Mouse (Mus musculus) liver, embryonic 11.5 days (tissue): ENCODE data around the gene Tob1. TPM values are rescaled to one million over a fixed set of nuclear protein-coding genes. Genes with fewer than 3 reads are reported as not detected.

Source experiments
- ATAC-seq: fragments of 200-750 bp; cut with Nextera tagmentation; replicated peaks from 2 replicates; pipeline ENCODE4 v1.8.0; 2017; ENCODE audit warnings: moderate number of reproducible peaks, mild to moderate bottlenecking, moderate TSS enrichment, moderate library complexity; ENCODE audit not compliant: low FRiP score
- DNase-seq: peaks from one replicate; pipeline ENCODE4 v3.0.0-alpha.2; 2017; ENCODE audit warnings: low spot score
- H3K27ac ChIP-seq: fragments of 300-500 bp; sonication (generic); 2 replicates; pipeline ENCODE4 v1.5.1; 2014; ENCODE audit warnings: mild to moderate bottlenecking, low read depth, low read length, control low read depth
- H3K27me3 ChIP-seq: fragments of 300-500 bp; sonication (generic); replicated peaks from 2 replicates; pipeline ENCODE4 v1.6.1; 2014; ENCODE audit warnings: low read length, mixed read lengths; ENCODE audit not compliant: control insufficient read depth, insufficient read depth
- H3K36me3 ChIP-seq: fragments of 300-500 bp; sonication (generic); 2 replicates; pipeline ENCODE4 v1.6.1; 2014; ENCODE audit warnings: mild to moderate bottlenecking, low read length, moderate library complexity, mixed read lengths; ENCODE audit not compliant: control insufficient read depth, insufficient read depth
- H3K4me1 ChIP-seq: fragments of 300-500 bp; sonication (generic); replicated peaks from 2 replicates; pipeline ENCODE4 v1.6.1; 2014; ENCODE audit warnings: low read length, mixed read lengths; ENCODE audit not compliant: control insufficient read depth, insufficient read depth
- H3K4me2 ChIP-seq: fragments of 300-500 bp; sonication (generic); 2 replicates; pipeline ENCODE4 v1.6.1; 2014; ENCODE audit warnings: mild to moderate bottlenecking, control low read depth, moderate library complexity
- H3K4me3 ChIP-seq: fragments of 300-500 bp; sonication (generic); 2 replicates; pipeline ENCODE4 v1.5.1; 2014; ENCODE audit warnings: low read depth, low read length, control low read depth
- H3K9ac ChIP-seq: fragments of 300-500 bp; sonication (generic); 2 replicates; pipeline ENCODE4 v1.6.1; 2014; ENCODE audit warnings: low read depth, low read length, control low read depth
- H3K9me3 ChIP-seq: fragments of 300-500 bp; sonication (generic); 2 replicates; pipeline ENCODE4 v1.6.1; 2016; ENCODE audit warnings: low read length, inconsistent platforms, mixed read lengths; ENCODE audit not compliant: control insufficient read depth
- WGBS: fragments of 180-500 bp; shearing (Covaris S2); extraction: QIAGEN DNeasy Blood & Tissue Kit; methylation state at CpG from one replicate; pipeline ENCODE4 v1.1.7; 2014; 5-methylcytosine and 5-hydroxymethylcytosine counted together
- polyA plus RNA-seq: library from polyadenylated mRNA; unstranded; fragments of >200 nt; fragmentation: Nextera tagmentation; extraction: Ambion mirVana; gene quantifications from 2 replicates; pipeline ENCODE4 v1.2.1, GENCODE M21; 2014

Gene Tob1
- polyA plus RNA-seq, result 18.4 and 18.6 TPM in 2 replicates

DNA sequence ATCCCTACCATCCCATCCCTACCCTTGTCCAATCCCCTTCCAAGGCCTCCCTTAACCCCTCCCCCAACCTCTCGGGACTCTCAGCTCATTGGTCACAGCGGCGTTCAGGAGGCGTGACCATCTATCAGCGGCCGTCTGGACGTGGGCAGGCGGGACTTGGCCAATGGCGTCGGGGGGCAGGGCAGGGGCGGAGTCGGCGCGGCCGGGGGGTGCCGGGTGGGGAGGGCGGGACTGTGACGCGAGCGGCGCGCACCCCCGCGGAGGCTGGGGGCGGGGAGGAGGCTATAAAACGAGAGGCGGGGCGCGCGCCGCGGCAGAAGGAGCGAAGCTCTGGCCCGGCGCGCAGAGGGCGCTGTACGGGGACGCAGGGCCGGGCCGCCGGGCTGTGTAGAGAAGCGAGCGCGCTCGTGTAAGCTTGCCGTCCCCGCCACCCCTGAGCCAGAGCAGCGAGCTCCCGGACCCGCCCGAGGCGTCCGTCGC, at the start of gene Tob1:
Gene Tob1 (plus strand): TSS at position 331 of the 480 bp plus-strand sequence.
- Histone ChIP-seq H3K4me1 (no peaks in the 10 kb centered on the region; the same call in 1 of the 2 replicates), H3K4me3 (peak within 1 kb of the TSS; percentile 95), H3K4me2 (peak within 1 kb of the TSS; percentile 99), H3K27ac (peak within 1 kb of the TSS; percentile 99), H3K27me3 (no peaks in the 10 kb centered on the region), H3K36me3 (peaks cover 9% of the 10 kb centered on the region; the same call in 1 of the 2 replicates), H3K9ac (peak within 1 kb of the TSS; percentile 95), H3K9me3 (no peaks in the 10 kb centered on the region)
- peak; percentile 98 for DNase-seq
- peak; percentile 93 for ATAC-seq
- WGBS, result 0% methylated on average over 36 of the region's 55 CpGs

DNA sequence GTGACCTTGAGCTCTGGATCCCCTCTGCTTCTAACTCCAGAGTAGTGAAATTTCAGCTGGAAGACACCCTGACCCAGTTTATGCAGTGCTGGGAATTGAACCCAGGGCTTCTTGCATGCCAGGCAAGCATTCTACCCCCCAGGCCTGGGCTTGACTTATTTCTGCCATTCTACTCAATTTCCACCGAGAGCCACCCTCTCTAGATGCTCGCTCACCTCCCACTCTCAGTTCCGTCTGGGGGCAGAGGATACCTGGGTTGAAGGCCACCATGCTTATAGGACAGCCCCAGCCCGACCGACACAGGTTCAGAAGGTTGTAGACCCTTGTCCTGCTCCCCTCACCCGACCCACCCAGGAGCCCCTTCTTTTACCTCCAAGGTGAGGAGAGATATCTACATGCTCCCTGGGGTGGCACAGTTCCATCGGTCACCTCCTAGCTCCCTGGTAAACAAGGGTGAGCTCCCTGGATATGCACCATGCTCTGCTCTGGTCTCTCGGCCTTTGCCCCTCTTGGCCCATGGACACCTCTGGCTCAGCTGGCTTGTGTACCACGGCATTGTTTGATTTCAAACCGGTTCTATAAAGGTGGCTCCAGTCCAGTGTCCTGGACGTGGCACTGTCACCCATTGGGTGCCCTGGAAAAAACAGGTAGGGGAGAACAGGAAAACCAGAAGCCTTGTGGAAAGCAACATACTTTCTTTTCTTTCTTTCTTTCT, 49.2 kb upstream of the Tob1 start:
- H3K4me1 ChIP-seq, result peaks cover 10% of the 10 kb centered on the region
- 75% methylated on average over 11 of the region's 11 CpGs for WGBS
- H3K4me2 ChIP-seq, result no peak overlapping the region
- no peak overlapping the region for H3K9ac ChIP-seq
- H3K9me3 ChIP-seq, result no peaks in the 10 kb centered on the region
- no peak for DNase-seq
- H3K27ac ChIP-seq, result no peak overlapping the region
- H3K36me3 ChIP-seq, result no peaks in the 10 kb centered on the region
- ATAC-seq, result no peak
- H3K4me3 ChIP-seq, result no peak overlapping the region
- peaks cover 10% of the 10 kb centered on the region for H3K27me3 ChIP-seq

DNA sequence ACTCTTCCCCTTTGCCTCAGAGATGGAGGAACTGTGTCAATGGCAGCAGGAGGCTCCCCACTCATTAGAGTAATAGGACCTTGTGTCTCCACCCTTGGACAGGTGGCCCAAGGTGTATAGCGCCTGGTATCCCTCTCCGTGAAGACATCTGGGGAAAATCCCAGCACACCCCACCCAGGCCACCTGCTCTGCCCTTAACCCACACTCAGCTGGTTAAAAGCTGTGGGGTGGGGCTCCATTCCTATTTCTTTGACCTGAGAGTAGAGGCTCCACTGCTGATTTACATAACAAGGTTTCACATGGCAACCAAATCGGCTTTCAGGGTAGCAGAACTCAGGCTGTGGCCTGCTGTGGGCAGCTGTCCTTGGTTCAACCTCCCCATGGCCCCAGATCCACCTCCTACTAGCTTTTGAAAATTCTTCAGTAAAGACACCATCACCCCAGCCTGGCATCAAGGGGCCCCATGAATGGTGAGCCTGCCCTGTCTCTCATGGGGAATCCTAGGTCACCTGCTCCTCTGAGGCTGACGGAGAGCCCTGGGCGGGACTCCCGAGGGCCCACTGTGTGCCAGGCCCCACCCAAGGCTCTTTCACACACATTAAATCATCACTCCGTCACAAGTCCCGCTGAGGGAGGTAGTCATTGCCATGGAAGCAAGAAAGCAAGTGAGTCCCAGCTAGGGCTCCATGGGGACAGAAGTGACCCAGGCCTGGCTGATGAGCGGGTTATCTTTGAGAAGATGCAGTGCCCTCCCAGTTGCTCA, 48.1 kb upstream of the Tob1 start:
- H3K9me3 ChIP-seq, result no peaks in the 10 kb centered on the region
- H3K27me3 ChIP-seq, result peaks cover 4% of the 10 kb centered on the region; the same call in 1 of the 2 replicates
- no peak overlapping the region for H3K9ac ChIP-seq
- WGBS, result 79% methylated on average over 9 of the region's 9 CpGs
- H3K36me3 ChIP-seq, result no peaks in the 10 kb centered on the region
- ATAC-seq (no peak), DNase-seq (no peak)
- H3K4me3 ChIP-seq, result no peak overlapping the region
- no peak overlapping the region for H3K27ac ChIP-seq
- H3K4me1 ChIP-seq, result peaks cover 10% of the 10 kb centered on the region
- H3K4me2 ChIP-seq, result no peak overlapping the region

DNA sequence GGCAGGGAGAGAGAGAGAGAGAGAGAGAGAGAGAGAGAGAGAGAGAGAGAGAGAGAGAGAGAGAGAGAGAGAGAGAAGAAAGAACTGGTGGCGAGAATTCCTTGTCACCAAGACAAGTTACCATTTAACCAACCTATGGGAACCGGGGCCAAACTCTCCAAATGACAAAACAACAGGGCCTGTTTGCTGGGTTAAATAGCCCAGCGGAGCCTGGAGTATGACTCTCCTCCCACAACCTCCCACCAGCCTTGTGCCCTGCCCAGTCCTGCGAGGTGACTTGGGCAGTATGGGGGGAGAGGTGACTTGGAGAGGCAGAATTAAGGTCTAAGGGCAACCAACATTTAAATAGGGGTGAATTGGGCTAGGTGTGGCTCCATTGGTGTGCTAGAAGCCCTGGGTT, 45.5 kb upstream of the Tob1 start:
- DNase-seq (no peak), ATAC-seq (no peak)
- Histone ChIP-seq H3K4me3 (no peak overlapping the region), H3K27me3 (no peaks in the 10 kb centered on the region; the same call in none of the 2 replicates), H3K4me1 (peaks cover 10% of the 10 kb centered on the region), H3K27ac (no peak overlapping the region), H3K9me3 (no peaks in the 10 kb centered on the region), H3K9ac (no peak overlapping the region), H3K4me2 (no peak overlapping the region), H3K36me3 (no peaks in the 10 kb centered on the region)
- WGBS, result 74% methylated on average over 4 of the region's 4 CpGs

DNA sequence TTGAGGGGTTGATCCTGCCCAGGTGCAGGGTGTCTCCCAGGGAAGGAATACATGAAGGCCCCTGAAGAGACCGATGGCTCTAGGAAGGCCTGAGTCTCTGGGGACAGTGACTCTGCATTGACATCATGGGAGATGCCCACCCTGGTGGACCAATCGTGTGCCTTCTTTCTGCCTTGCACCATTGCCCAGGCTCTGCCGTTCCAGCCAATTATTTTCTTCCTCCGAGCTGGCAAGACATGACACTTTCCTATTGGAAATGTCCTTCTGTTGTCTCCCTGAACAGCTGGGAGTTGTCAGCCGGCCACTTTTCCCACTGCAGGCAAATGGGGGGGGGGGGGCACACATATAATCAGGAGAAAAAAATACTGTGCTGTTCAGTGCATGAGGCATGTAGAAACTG, 43.0 kb upstream of the Tob1 start:
- DNase-seq, result no peak

DNA sequence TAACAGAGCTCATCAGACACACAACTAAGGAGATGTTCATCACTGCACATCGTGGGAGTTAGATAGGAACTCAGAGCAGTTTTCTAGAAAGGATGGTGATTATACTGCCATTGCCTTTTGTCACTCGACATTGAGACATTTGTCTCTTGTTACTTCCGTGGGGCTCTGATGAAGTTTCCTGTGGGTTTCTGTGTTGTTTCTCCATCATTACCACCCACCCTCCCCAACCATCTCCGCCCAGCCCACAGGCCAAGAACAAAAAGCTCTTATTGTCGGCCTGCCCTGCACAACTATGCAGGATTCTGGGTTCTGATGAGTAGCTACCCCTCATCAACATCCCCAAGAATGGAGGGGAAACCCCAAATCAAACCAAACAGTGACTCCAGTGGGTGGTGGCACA, 41.7 kb upstream of the Tob1 start:
- WGBS, result 52% methylated on average over 5 of the region's 5 CpGs
- ATAC-seq, result no peak
- no peak overlapping the region for H3K9ac ChIP-seq

More for the DNA sequence above, 43.0 kb upstream of the Tob1 start:
- WGBS, result 71% methylated on average over 5 of the region's 5 CpGs
- H3K27me3 ChIP-seq, result peaks cover 2% of the 10 kb centered on the region; the same call in 1 of the 2 replicates
- H3K27ac ChIP-seq, result no peak overlapping the region
- H3K4me2 ChIP-seq, result no peak overlapping the region
- H3K9me3 ChIP-seq, result no peaks in the 10 kb centered on the region
- no peak for ATAC-seq
- no peaks in the 10 kb centered on the region for H3K36me3 ChIP-seq
- no peak overlapping the region for H3K9ac ChIP-seq
- H3K4me1 ChIP-seq, result peaks cover 6% of the 10 kb centered on the region; the same call in 1 of the 2 replicates
- no peak overlapping the region for H3K4me3 ChIP-seq

DNA sequence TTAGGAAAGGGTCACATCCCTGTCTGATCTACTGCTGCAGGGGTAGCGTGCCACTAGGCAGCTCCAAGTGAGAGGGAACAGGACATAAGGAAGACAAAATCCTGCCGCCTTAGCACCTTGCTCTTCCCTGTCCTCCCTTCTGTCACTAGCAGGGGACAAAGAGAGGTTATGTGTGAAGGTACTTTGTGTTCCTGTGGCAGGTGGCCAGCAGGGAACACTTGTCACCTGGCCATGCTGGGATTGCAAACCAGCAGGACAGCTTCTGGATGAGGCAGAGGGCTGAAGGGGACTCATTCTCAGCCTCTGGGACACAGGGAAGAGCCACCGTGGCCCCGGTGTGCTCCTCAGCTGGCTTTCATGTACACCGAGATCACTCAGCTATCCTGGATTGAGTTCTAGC, 39.6 kb upstream of the Tob1 start:
- no peaks in the 10 kb centered on the region for H3K9me3 ChIP-seq
- H3K4me1 ChIP-seq, result peaks cover 19% of the 10 kb centered on the region
- H3K27me3 ChIP-seq, result peaks cover 2% of the 10 kb centered on the region; the same call in 1 of the 2 replicates
- no peak overlapping the region for H3K9ac ChIP-seq
- no peak for DNase-seq
- no peak for ATAC-seq
- H3K4me2 ChIP-seq, result no peak overlapping the region
- 80% methylated on average over 5 of the region's 5 CpGs for WGBS
- H3K27ac ChIP-seq, result no peak overlapping the region
- H3K4me3 ChIP-seq, result no peak overlapping the region
- H3K36me3 ChIP-seq, result no peaks in the 10 kb centered on the region

More for the DNA sequence above, 41.7 kb upstream of the Tob1 start:
- no peak overlapping the region for H3K27ac ChIP-seq
- H3K36me3 ChIP-seq, result no peaks in the 10 kb centered on the region
- peaks cover 13% of the 10 kb centered on the region for H3K4me1 ChIP-seq
- no peak overlapping the region for H3K4me2 ChIP-seq
- no peak for DNase-seq
- no peaks in the 10 kb centered on the region for H3K9me3 ChIP-seq
- no peak overlapping the region for H3K4me3 ChIP-seq
- H3K27me3 ChIP-seq, result peaks cover 2% of the 10 kb centered on the region; the same call in 1 of the 2 replicates

DNA sequence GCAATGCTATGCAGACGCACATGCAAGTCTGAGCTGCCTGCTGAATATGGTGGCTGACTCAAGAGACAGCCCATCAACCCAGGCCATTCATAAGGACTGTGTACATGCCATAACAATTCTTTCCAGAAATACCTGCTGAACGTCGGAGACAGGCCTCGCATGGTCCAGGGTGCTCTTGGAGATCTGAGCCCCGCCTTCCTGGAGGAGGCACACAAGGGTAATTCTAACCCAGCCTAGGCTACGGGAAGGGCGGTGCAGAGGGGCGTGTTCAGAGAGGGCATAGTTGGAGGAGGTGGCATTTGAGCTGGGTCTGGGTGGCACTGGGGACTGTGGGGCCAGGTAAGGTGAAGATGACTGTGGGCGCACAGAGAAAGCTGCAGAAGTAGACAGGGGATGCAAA, 39.1 kb upstream of the Tob1 start:
- no peak overlapping the region for H3K27ac ChIP-seq
- no peak for DNase-seq

More for the DNA sequence above, 39.1 kb upstream of the Tob1 start:
- Histone ChIP-seq H3K27me3 (peaks cover 2% of the 10 kb centered on the region; the same call in 1 of the 2 replicates), H3K9ac (no peak overlapping the region), H3K4me1 (peaks cover 19% of the 10 kb centered on the region), H3K4me2 (no peak overlapping the region), H3K9me3 (no peaks in the 10 kb centered on the region), H3K36me3 (no peaks in the 10 kb centered on the region), H3K4me3 (no peak overlapping the region)
- WGBS, result 78% methylated on average over 9 of the region's 9 CpGs
- ATAC-seq, result no peak; the same call in 1 of the 2 replicates
